Mouse (Mus musculus): ENCODE measurements around the gene Gtf2i. TPM values are rescaled to one million over a fixed set of nuclear protein-coding genes. Genes with fewer than 3 reads are reported as not detected.
A peak's percentile ranks its signal among the peaks of the same experiment; 100 is the strongest.

Gene Gtf2i
- total RNA-seq, 2 experiments from 2014 or later, result 198 to 199 TPM

DNA sequence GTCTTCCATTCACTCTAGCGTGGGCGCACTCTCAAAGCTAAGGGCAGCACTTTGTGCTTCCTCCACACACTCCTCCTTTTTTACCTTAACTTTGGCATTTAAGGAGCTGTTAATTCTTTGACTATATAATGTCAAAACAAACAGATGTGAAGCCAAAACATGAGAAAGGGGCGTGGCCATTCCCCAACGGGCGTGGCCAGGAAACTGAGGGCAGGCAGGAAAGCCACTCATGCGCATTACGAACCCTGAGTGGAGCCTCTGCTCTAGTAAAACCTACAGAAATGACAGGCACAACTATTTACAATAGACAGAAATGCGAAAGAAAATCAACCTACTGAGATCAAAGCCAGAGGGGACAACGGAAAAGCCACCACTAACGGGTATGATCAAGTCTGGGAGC, 39.0 kb downstream of the Gtf2i start:
- DNase-seq, result no peak

DNA sequence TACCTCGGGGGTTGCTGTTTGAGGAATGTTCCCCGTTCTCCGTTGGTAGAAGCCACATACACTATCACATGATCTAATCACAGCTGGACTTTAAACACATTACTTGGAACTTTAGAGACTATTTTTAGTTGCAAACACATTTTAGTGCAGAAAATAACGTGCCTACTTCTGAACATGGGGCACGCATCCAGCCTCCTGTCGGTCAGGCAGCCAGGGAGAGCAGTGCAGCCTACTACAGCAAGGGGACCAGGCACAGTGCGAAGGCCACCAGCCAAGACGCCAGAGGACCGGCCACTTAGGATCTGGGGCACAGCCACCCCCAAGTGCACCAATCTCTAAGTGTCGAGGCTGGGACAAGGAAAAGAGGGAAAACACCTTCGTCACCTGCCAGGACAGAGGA, 39.5 kb downstream of the Gtf2i start:
- peak; percentile 23 for DNase-seq

DNA sequence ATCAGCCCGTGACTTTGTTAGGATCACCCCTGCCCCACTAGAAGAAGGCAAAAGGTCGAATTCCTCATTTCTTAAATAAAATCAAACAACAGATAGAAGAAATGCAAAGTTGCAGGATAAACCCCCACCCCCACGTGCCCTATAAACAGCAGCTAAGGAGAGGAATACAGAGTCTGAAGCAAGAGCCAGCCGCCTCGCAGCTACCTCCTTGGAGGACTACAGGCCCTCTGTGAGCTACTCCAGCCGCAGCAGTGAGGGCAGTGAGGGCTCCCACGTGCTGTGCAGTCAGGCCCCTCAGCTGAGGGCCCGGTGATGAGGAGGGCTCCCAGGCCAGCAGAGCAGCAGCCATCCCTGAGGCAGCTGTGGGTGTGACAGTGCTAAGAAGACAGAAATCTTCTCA, 40.8 kb downstream of the Gtf2i start:
- no peak for DNase-seq

DNA sequence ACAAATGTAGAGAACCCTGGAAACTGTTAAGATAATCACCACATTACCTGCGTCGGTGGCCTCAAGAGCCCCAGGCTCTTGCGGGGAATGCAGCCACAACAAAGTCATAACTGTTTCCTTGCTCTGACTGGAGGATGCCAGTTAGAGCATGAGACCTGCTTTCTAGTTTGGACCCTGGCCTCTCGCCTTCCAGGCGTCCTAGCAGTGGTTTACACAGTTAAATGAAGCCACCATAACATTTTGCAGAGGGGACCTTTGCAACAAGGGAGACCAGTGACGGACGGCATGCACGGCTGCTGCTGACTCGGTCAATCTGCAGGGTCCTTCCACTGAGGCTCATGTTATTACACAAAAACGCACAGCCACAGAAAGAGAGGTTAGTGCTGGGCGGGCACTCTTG, 41.8 kb downstream of the Gtf2i start:
- no peak for DNase-seq

DNA sequence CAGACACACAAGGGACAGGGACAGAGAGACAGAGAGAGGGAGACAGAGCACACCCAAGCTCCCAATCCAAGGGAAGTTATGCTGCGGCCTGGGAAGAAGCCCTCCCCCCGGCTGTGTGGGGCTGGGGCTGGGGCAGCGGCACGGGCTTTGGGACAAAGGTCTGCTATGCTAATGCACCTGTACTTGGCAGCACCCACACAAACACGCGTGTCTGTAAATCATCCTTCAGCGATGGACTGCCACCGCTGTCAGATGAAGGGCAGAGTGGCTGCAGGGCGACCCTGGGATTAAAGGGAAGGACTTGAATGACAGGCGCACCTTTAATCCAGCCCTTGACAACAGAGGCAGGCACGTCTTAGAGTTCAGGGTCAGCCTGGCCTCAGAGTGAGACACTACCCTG, 43.1 kb downstream of the Gtf2i start:
- no peak for DNase-seq

DNA sequence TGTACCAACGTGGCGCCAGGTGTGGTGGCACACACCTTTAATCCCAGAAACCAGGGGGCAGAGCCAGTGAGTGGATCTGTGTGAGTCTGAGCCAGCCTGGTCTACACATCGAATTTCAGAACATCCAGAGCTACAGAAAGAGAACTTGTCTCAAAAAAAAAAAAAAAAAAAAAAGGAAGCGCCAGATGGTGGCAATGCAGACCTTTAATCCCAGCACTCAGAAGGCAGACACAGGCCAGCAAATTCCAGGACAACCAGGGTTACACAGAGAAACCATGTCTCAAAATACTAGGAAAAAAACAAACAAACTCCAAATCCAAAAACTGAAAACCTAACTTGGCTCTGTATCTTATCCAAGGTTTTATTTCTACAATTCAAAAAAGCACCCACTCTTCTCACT, 44.0 kb downstream of the Gtf2i start:
- no peak for DNase-seq

DNA sequence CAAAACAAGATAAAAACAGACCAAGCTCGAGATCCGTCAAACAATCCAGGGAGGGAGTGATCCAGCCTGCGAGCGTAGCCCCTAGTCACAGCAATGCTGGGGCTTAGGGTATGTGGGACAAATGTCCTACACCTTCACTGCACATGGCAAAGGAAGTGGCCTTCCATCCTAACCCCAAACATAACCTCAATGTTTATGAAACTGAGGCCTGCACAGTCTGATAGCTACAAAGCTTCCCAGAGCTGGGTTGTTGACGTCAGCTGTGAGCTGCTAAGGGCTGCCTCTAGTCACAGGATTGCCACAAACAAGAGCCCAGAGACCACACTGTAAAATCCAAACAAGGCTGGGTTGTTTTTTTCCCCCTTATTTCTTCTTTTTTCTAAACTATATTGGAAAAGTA, 44.8 kb downstream of the Gtf2i start:
- DNase-seq, result no peak

DNA sequence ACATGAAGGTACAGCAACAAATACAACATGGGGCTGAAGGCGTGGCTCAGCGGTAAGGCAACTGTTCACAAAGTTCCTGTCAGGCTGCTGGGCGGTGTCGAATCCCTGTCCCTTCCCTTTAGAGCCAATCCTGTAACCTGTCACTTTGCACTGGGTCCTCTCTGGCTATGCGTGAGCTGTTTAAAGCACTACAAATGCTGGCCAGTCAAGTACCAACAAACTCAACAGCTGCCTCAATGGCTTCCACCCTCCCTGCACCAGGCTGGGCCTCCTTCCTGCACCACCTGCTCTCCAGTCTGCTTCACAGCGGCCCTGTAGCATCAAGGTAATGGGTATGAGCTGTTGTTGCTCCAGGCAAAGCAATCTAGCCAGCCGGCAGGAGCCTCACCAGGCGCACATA, 45.8 kb downstream of the Gtf2i start:
- no peak for DNase-seq

DNA sequence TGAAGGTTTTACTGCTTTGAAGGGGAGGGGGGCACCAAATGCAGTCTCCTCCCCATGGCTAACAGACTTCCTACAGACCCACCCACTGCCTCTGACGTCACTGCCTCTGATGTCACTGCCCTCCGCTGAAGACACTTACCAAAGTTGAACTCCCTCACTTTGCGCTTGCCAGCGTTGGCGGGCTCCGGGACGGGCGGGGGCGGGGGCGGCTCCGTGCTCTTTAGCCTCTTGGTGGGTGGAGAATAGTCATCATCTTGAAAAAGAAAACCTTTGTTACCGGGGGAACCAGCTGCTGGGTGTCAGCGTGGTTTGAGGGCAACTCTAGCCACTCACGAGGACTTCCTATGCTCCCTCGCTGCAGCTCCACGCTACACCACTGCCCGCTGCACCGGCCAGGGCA, 48.2 kb downstream of the Gtf2i start:
- DNase-seq, result peak; percentile 27

DNA sequence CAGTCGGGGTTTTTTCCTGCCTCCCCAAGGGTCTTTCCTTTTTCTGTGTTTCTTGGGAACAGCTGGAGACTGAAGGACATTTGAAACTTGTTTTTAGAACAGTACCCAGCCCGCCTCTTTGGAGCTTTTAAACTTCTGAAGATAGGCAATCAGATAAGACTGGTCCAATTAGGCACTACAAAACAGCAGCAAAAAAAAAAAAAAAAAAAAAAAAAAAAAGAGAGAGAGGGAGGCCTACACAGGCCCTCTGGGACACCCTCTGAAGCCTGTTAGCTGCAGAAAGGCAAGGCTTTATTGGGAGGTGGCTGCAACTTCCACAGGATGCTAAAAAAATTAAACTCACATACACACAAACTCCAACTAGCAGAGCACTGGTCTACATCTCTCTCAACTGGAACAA, 48.7 kb downstream of the Gtf2i start:
- no peak for DNase-seq

DNA sequence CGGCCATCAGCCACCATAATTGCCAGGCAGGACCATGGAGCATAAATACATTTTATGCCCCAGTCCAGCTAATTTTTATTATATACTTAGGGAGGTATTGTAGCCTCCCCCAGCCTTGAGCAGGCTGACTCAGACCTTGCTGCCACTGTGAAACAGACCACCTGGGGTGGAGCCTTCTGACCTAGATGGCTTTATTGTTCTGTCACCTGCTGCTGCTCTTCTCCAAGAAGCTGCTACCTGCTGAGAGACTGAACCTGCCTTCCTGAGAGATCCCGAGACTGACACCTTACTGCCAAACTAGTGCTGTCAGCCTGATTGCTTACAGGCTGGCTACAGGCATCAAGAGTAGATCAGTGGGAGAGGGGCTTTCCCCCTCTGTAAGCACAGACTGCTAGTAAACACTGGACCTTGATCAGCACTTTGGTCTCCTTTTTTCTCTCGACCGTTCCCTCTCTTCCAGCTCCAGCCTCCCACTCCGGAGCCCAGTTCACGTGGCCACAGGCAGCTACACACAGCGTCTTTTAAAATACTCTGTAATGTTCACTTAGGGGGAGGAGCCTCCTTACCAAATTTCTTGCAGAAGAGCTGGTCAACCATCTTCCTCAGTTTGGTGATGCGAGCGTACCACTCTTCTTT, 54.4 kb downstream of the Gtf2i start:
- no peak for DNase-seq

DNA sequence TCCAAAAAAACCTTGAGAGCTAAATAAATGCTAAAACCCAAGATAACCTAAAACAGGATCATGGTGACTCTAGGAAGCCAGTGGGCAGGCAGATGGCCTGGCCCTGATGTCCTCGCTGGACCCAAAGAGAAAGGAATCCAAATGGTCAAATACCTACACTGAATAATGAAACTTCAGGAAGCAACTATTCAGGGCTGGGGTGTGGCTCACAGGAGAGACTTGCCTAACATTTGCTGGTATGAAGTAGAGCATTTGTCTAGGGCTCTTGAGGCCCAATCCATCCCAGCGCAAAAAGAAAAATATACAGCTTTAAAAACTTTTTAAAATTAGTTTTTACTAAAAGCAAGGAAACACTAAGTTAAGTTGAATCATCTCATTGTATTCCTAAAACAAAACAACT, 55.6 kb downstream of the Gtf2i start:
- DNase-seq, result no peak

DNA sequence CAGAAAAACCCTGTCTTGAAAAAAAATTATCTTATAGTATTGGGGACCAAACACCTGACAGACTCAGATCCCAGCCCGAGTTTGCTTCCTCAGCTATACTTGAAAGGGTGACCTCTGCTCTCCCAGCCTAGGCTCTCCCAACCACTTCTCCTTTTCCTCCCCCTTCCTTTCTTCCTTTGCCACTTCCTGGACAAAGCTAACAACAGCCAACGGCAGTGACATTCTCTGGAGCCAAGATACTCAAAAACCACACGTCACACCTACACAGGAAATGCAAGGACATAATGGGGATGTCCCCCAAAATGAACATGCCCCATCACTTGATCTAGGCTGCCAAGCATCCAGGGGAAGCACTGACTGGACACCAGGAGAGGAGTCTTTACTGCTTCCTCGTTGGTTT, 56.2 kb downstream of the Gtf2i start:
- no peak for DNase-seq

DNA sequence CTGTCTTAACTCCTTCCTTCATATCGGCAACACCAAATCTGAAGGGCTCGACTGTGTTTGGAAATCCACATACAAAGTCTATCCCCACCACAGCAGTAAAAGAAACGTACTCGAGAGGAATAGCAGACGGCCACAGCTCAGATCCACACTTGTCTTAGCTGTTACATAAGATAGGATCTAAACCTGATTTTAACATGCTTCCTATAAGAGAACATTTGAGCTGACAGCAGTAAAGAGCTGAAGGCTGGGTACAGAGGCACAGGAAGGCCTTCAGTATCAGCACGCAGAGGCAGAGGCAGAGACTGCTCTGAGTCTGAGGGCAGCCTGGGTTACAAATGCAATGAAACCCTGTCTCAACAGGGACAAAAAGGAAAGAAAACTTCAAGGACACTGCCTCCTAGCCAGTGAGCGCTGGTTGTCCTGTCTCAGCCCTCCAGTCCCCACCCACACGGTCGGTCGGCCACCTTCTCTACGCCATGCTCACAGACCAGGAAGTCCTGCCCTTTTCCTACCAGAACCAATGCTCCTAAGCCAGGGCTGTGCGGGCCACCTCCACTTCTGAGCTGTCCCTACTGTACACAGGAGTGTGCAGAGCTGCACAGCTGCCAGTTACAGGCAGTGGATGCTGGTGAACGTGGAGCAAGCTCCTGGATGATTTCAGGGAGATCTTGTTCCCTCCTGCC, 57.1 kb downstream of the Gtf2i start:
- no peak for DNase-seq

DNA sequence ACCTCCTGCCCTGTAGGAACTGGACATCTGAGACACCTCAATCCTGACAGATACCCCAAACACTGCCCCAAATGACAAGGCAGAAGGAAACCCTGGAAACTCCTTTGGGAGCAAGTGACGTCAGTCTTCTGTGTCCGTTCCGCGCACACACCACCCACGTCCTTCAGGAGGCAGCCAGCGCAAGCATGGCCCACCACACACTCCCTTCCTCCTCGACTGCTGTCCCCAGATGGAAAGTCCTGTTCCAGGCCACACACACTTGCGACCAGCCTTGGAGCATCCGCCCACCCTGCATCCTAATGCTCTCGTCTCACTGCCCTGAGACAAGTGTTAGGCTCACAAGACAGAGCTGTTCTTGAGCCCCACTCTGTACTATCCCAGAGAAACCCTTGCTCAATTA, 59.3 kb downstream of the Gtf2i start:
- no peak for DNase-seq

DNA sequence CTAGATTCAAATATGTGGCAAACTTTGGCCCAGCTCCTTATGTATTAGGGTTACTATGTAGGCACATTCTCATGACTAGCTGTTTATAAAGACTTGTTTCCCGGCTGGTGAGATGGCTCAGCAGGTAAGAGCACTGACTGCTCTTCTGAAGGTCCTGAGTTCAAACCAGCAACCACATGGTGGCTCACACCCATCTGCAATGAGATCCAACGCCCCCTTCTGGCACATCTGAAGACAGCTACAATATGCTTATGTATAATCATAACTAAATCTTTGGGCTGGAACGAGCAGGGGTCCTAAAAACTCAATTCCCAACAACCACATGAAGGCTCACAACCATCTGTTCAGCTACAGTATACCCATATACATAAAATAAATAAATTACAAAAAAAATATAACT, 60.8 kb downstream of the Gtf2i start:
- no peak for DNase-seq

DNA sequence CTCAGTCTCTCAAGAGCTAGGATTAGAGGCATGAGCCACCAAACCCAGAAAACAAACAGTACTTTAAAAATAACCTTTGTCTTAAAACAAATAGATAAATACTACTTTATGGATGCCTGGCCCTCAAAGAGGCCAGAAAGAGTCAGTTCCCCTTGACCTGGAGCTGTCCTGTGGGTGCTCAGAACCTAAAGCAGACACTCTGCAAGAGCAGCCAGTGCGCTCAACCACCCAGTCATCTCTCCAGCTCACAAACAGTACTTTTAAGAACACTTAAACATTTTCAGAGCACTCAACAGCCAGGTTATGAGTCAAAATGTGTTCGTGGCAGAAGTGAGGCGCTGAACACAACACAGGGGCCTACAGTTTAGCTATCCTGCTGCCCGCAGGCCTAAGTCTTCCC, 63.5 kb downstream of the Gtf2i start:
- no peak for DNase-seq

DNA sequence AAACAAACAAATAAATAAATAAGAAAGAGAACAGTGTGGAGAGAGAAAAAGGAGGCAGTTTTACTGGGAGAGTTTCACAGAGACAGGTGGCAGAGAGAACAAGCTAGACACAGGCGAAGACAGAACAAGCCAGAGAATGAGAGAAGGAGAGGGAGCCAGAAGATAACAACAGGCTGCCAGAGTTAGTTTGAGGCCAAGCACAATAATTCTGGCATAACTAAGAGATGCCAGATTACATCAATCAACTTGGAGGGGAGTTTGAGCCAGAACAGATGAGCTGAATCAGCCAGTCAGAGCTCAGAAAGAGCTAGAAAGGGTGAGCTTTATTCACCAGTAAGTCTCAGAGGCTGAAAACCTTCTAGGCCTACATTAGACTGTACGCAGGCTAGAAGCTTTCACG, 64.0 kb downstream of the Gtf2i start:
- DNase-seq, result no peak

DNA sequence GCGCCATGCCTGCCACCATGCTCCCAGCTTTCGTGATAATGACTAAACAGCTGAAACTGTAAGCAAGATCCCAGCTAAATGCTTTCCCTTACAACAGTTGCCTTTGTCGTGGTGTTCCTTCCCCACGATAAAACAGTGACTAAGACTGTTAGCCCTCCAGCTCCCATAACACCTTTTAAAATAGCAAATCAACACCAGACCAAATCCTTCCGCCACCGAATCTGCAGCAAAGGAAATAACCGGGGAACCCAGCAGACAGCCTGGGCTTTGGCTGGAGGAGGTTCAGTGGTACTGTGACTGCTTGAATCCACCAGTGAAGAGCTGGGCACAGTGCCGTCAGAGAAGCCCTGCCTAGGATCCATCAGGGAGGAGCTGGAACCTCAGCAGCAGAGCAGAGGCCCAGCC, 65.3 kb downstream of the Gtf2i start:
- DNase-seq, result no peak

DNA sequence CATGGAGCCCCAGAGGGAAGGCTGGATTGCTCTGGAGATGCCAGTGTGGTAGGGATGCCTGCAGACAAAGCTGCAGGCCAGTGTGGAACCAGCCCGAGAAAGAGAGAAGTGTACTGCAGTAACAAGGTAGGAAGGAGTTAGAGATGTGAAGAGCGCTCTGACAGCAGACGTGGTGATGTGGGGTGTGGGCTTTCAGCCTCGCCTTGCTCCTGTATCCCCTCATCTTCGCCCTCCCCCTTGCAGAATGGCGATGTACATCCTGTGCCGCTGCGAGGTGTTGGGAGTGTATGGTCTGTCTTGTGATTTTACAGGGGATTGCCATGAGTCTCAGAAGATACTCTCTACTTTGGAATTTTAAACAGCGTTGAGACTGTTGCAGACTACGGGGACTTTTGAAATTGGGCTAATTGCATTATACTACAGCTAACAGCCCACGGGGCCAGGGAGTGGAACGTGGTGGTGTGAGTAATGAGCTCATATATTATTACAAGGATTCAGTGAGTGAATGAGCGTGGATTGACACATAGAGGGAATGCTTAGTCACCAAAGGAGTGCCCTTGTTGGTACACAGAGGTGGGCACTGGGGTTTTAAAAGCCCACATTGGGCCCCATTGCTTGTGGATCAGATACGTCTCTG, 65.8 kb downstream of the Gtf2i start:
- DNase-seq, result no peak

DNA sequence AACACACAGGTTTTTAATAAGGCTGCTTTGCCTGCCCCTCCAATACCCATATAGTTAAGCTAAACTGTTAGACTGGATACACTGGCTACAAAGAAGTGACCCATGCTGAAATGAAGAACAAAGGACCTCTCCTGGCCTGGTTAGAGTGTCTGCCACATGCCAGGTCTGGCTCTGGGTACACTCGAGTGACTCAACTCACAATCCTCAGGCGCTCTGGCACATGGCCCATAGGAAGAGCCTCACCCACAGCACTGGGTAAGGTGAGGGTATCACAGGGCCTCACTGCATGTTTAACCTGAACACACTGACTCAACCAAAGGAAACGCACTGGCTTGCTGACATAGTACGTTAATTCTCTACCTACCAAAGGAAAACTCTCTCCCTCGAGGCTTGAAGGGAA, 68.4 kb downstream of the Gtf2i start:
- no peak for DNase-seq

DNA sequence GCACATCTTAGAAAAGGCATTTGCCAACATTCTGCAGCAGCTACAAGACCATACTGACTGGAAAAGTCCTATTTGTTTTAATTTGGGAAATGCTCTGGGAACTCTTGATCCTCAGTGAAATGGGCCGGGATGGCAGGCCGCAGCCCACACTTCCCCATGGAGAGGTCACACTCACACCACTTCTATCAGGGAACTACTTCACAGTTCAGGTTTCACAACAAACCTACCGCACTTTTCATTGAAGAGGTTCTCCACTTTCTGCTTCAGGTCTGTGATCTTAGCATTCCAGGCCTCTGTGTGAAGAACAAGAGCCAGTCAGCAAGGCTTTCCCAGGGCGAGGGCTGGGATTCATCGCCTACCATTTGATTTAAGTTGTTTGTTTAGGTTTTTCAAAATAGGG, 69.7 kb downstream of the Gtf2i start:
- no peak for DNase-seq

DNA sequence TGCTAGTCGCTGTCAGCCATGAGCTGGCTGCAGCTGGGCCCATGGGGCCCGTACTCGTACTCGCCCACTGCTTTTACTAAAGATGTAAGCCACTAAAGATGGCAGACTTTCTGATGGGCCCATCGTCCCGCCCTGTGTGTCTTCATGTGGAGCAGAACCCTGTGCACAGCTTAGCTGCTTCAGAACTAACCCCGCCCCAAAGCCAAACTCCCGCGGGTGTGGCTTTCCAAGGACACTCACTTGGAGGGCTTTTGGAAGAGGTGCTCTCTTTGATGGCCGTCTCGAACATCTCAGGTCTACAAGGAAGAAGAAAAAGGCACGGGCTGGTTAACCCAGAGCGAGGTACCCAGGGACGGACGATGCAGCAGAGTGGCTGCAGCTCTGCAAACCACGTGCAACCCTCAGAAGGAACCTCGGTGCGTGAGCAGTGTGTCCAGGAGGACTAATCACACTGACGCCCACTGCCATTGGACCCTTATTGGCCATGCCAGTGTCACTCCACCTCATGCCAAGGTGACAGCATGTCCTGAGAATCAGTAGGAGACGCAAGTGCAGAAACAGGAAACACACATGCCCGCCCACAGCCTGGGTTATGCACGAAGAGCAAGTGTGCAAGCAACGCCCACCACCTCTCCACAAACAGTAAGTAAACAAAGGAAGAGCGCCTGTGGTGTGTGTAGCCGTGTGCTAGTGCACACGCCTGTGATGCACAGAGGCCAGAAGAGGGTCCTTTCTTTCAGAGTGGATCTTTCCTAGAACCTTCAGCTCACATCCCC, 70.7 kb downstream of the Gtf2i start:
- no peak for DNase-seq

DNA sequence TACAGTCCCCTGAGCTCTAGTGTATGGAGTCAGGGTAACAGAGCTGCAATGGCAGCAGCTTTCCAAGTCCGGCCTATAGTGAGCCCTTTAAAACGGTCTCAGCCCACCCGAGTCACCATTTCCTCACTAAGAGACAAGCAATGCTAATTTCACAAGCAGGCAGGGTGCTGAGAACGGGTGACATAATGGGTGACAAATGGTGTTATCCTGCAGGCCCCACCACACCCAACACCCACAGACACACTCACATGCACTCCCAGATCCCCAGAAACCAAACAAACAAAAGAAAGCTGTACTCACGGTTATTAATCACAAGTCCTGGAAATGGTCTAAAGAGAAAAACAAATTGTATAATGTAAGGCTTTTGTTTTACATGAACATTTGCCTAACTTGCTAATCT, 72.7 kb downstream of the Gtf2i start:
- DNase-seq, result no peak
